Mouse (Mus musculus) intestine, embryonic 14.5 days (tissue): Measurements from ENCODE around the gene Ssr2. TPM values are rescaled to one million over a fixed set of nuclear protein-coding genes. Genes with fewer than 3 reads are reported as not detected.

ENCODE experiments used
- ATAC-seq: fragments of 200-750 bp; cut with Nextera tagmentation; replicated peaks from 2 replicates; pipeline ENCODE4 v1.8.0; 2017; ENCODE audit warnings: low read depth, moderate number of reproducible peaks, moderate TSS enrichment, moderate library complexity; ENCODE audit not compliant: low FRiP score, low TSS enrichment
- DNase-seq: peaks from one replicate; pipeline ENCODE4 v3.0.0-alpha.2; 2018; ENCODE audit warnings: low spot score
- H3K27ac ChIP-seq: fragments of 300-500 bp; sonication (generic); 2 replicates; pipeline ENCODE4 v1.5.1; 2014; ENCODE audit warnings: low read depth, mild to moderate bottlenecking, control low read depth
- H3K27me3 ChIP-seq: fragments of 300-500 bp; sonication (generic); replicated peaks from 2 replicates; pipeline ENCODE4 v1.6.1; 2014; ENCODE audit warnings: low read length, control low read depth; ENCODE audit not compliant: control insufficient read depth, insufficient read depth
- H3K36me3 ChIP-seq: fragments of 300-500 bp; sonication (generic); 2 replicates; pipeline ENCODE4 v1.6.1; 2014; ENCODE audit warnings: low read length, control low read depth; ENCODE audit not compliant: control insufficient read depth, insufficient read depth
- H3K4me1 ChIP-seq: fragments of 300-500 bp; sonication (generic); replicated peaks from 2 replicates; pipeline ENCODE4 v1.6.1; 2014; ENCODE audit warnings: low read length, control low read depth, mixed read lengths; ENCODE audit not compliant: control insufficient read depth, insufficient read depth
- H3K4me2 ChIP-seq: fragments of 300-500 bp; sonication (generic); 2 replicates; pipeline ENCODE4 v1.6.1; 2014; ENCODE audit warnings: low read length
- H3K4me3 ChIP-seq: fragments of 300-500 bp; sonication (generic); 2 replicates; pipeline ENCODE4 v1.5.1; 2014; ENCODE audit warnings: low read depth, low read length, control low read depth, mixed read lengths
- H3K9ac ChIP-seq: fragments of 300-500 bp; sonication (generic); 2 replicates; pipeline ENCODE4 v1.6.1; 2014; ENCODE audit warnings: mild to moderate bottlenecking, low read length
- H3K9me3 ChIP-seq: fragments of 300-500 bp; sonication (generic); 2 replicates; pipeline ENCODE4 v1.6.1; 2016; ENCODE audit warnings: low read length, control low read depth; ENCODE audit not compliant: control insufficient read depth
- WGBS: fragments of 180-500 bp; shearing (Covaris S2); extraction: QIAGEN DNeasy Blood & Tissue Kit; methylation state at CpG from one replicate; pipeline ENCODE4 v1.1.7; 2014; 5-methylcytosine and 5-hydroxymethylcytosine counted together
- polyA plus RNA-seq: library from polyadenylated mRNA; unstranded; fragments of >200 nt; fragmentation: Nextera tagmentation; extraction: Ambion mirVana; gene quantifications from 2 replicates; pipeline ENCODE4 v1.2.1, GENCODE M21; 2014

Gene Ssr2
- polyA plus RNA-seq = 290 and 316 TPM in 2 replicates

DNA sequence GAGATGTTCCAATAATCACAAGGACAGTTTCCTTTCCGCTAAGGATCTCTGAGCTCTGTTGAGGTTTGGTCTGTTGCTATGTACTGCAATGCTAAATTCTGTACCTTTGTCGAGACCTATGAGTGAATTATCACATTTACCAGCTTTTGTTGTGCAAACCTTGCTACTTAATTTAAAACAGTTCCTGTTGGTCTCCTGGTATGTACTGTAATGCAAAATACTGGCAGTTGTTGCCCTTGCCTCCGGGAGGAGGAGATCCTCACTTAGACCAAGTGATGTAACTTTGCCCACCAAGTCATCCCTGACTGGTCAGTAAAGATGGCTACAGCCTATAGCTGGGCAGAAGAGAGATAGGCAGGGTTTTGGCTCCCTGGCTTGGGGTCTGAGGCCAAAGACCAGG lies at the start of gene Ssr2:
TSS of gene Ssr2 (plus strand) at position 337 of the 400 bp plus-strand sequence.
- Histone ChIP-seq H3K27me3 (no peaks in the 10 kb centered on the region), H3K4me2 (no peak within 1 kb of the TSS), H3K9ac (no peak within 1 kb of the TSS), H3K9me3 (no peaks in the 10 kb centered on the region), H3K4me3 (no peak within 1 kb of the TSS), H3K36me3 (no peaks in the 10 kb centered on the region), H3K27ac (no peak within 1 kb of the TSS), H3K4me1 (peaks cover 6% of the 10 kb centered on the region)
- no peak for DNase-seq
- 85% methylated on average over 3 of the region's 3 CpGs for WGBS
- no peak for ATAC-seq

DNA sequence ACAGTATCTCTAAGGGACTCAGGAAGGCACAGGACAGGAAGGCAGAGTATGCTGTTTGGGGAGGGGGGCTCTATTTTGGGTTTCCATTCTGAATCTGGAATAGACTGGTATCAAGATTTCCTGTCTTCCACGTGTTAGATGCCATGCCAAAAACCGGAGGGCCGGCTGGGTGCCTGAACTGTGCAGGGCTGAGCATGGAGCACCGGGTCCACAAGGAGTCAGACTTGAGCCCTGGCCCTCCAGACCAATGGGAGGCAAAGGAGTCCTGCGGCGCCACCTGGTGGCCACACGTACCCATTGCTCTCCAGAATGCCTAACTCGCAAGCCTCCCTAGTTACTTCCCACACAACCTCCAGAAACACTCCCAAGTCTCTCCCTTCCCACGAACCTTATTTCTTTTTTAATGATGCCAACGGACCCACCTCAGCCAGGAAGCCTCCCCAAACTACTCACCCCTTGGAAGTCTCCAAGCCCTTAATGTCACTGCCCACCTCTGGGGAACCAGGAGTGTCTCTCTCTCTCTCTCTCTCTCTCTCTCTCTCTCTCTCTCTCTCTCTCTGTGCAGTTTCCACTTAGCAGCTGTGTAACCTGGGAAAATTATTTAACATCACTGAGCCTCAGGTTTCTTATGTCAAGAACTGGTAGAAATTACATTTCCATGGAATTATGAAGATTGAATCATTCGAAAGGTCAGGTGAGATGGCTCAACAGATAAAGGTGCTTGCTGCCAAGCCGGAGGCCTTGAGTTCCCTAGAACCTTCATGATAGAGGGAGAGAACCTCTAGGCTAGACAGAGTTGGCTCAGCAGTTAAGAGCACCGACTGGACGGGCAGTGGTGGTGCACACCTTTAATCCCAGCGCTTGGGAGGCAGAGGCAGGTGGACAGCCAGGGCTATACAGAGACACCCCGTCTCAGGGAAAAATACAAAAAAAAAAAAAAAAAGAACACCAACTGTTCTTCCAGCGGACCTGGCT lies 49.2 kb upstream of the Ssr2 start:
- peak; percentile 96 for DNase-seq
- H3K27ac ChIP-seq = no peak overlapping the region

DNA sequence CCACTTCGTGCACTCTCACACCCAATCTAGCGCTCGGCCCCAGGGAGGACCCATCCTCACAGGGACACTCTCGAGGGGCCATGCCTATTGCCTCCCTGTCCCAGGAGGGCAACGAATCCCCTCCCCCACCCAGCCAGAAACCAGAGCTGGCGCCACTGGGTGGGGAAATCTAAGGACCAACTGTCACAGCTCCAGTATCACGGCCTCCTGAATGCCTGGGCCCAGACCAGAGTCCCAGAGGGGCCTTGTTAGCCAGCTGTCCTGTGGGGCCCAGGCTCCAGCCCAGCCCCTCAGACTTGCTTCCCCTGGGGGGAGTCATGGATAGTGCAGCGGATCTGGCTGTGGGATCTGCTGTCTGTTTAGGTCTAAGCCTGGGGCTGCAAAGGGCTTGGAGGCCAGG lies 48.1 kb upstream of the Ssr2 start:
- DNase-seq (no peak), ATAC-seq (no peak)
- Histone ChIP-seq H3K4me2 (peak overlapping the region; percentile 3; the same call in 1 of the 2 replicates), H3K36me3 (peaks cover 13% of the 10 kb centered on the region), H3K9ac (0 out of 2 replicates have a peak overlapping the region, but pooled peaks have one; percentile 7), H3K4me1 (peaks cover 40% of the 10 kb centered on the region), H3K27me3 (no peaks in the 10 kb centered on the region), H3K27ac (no peak overlapping the region), H3K4me3 (no peak overlapping the region), H3K9me3 (no peaks in the 10 kb centered on the region)
- 41% methylated on average over 8 of the region's 8 CpGs for WGBS

More for the DNA sequence above, 49.2 kb upstream of the Ssr2 start:
- Histone ChIP-seq H3K4me3 (no peak overlapping the region), H3K4me2 (peak overlapping the region; percentile 23; the same call in 1 of the 2 replicates), H3K4me1 (peaks cover 40% of the 10 kb centered on the region), H3K36me3 (peaks cover 13% of the 10 kb centered on the region), H3K27me3 (no peaks in the 10 kb centered on the region), H3K9me3 (no peaks in the 10 kb centered on the region), H3K9ac (no peak overlapping the region)
- peak; percentile 71 for ATAC-seq
- 32% methylated on average over 17 of the region's 17 CpGs for WGBS

DNA sequence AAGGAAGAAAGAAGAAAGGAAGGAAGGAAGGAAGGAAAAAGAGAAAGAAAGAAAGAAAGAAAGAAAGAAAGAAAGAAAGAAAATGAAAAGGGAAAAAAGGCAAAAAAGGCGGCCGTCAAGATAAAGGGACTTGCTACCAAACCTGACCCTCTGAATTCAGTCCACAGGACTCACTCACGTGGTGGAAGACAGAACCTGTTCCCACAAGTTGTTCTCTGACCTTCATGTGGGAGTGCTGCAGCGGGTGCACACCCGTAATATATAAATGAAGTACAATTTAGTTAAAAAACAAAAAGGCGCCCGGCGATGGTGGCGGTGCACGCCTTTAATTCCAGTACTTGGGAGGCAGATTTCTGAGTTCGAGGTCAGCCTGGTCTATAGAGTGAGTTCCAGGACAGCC lies 47.0 kb upstream of the Ssr2 start:
- H3K36me3 ChIP-seq = peaks cover 13% of the 10 kb centered on the region
- no peak overlapping the region for H3K4me2 ChIP-seq
- no peaks in the 10 kb centered on the region for H3K27me3 ChIP-seq
- ATAC-seq (no peak), DNase-seq (no peak)
- H3K9me3 ChIP-seq = no peaks in the 10 kb centered on the region
- H3K9ac ChIP-seq = no peak overlapping the region
- H3K4me3 ChIP-seq = no peak overlapping the region
- H3K4me1 ChIP-seq = peaks cover 40% of the 10 kb centered on the region
- no peak overlapping the region for H3K27ac ChIP-seq
- 85% methylated on average over 11 of the region's 11 CpGs for WGBS

DNA sequence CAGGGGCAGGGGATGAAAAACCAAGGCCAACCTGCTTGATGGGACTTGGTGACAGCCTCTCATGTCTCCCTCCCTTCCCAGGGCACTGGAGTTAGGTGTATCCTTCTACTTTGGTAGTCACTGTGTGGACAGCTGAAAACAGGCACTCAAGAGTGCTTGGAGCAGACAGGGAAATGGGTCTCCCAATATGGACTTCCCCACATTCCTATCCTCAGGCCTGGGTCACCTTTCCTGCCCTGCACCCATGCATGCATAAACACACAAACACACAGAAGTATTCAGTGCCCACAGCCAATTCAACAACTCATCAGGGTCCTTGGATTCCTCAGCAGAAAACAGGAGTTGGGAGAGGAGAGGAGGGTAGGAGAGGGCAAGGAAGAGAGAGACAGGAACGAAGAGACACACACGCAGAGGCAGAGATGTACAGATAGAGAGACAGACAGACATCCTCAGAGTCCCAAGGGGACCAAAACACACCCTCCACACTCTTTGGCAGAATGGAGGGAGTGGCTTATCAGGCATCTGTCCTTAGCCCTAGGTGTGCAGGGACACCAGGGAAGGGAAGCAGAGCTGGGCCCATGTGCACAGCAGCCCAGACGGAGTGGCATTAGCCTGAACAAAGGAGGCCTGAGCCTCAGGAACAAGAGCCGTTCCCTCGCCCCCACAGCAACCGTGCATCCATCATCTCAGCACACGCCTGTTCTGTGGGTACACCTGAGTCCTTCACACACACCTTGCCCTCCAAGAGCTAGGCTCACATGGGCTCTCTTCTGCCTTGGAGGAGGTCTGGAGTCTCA lies 46.3 kb upstream of the Ssr2 start:
- peak overlapping the region; percentile 97 for H3K4me3 ChIP-seq
- peaks cover 11% of the 10 kb centered on the region for H3K36me3 ChIP-seq
- peak overlapping the region; percentile 97; the same call in 1 of the 2 replicates for H3K27ac ChIP-seq
- peaks cover 48% of the 10 kb centered on the region for H3K4me1 ChIP-seq
- H3K9me3 ChIP-seq = no peaks in the 10 kb centered on the region
- DNase-seq = no peak
- WGBS = 33% methylated on average over 7 of the region's 7 CpGs
- no peak for ATAC-seq
- no peaks in the 10 kb centered on the region for H3K27me3 ChIP-seq
- H3K9ac ChIP-seq = peak overlapping the region; percentile 96
- peak overlapping the region; percentile 96 for H3K4me2 ChIP-seq

DNA sequence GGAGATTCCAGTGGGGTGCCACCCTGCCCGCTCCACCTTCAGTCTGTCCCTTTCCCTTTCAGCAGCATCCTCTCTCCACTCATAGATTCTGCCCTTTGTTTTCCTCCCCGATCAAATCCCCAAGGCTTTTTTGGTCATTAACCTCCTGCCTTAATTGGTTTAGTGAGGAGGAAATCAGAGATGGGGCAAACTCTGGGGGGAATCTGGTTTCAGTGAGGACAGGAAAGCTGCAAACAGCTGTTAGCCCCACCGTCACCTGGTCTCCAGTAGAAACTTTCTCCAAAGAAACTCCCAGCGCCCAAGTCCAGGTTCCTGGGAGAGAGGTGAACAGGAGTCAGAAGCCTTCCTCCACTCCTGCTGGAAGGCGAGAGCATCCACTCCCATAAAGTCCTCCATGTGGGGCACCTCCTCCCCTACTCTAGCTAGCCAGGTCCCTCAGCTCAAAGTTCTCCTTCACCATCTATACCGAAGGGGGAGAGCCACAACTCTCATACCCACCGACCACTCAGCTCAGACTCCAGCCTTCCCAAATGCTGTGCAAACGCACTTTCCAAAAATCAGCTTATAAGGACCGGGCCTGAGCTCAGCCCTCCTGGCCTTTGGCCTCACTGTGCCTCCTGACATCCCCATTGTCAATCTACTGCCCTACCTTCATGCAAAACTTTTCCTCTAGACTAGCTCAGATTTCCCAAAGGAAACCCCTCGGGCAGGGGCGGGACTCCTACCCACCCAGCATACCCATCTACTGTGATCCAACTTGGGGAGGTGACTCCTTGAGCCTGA lies 45.4 kb upstream of the Ssr2 start:
- Histone ChIP-seq H3K4me1 (peaks cover 56% of the 10 kb centered on the region), H3K27me3 (no peaks in the 10 kb centered on the region), H3K36me3 (peaks cover 6% of the 10 kb centered on the region), H3K9me3 (no peaks in the 10 kb centered on the region), H3K4me2 (peak overlapping the region; percentile 96), H3K27ac (peak overlapping the region; percentile 97), H3K9ac (peak overlapping the region; percentile 96), H3K4me3 (peak overlapping the region; percentile 97)
- WGBS = 13% methylated on average over 11 of the region's 11 CpGs
- no peak for DNase-seq
- no peak for ATAC-seq

DNA sequence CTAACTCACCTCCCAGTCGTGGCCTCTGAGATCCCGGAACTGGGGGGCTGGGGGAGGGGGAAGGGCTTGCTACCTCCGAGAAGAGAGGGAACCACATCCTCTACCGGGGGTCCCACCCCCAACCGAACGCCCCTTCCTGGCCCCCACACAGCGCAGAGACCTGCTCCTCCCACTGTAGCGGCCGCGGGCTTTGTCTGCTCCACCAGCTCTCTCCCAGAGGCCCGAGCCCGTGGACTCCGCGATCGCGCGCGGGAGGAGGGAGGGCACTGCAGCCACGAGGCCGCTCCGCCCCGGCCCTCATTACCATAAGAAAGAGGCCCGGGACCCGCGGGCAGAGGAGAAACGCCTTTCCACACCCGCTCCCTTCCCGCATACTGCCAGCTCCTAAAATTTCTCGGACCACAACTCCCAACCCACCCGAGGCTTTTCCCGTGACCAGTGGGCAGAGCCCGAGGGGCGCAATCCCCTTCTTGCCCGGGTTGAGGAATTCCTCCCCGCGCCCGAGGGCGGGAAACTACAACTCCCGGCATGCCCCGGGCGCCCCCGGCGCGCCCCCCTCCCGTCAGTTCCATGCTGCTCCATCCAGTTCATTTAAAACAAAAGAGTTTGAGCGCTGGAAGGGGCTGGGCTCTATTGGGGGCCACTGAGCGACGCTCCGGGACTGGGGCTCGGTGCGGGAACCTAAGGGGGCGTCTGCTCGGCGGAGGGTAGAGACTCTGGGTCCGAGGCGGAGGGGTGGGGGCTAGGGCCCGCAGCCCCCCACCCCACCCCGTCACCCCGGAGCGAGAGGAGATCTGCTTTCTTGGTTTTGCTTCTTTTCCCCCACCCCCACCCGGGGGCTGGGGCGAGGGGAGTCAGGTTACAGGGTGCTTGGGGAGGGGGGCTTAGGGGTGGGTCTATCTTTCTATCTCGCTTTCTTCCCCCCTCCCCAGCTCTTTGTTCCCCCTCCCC lies 44.1 kb upstream of the Ssr2 start:
- Histone ChIP-seq H3K9me3 (no peaks in the 10 kb centered on the region), H3K36me3 (peaks cover 16% of the 10 kb centered on the region), H3K27ac (peak overlapping the region; percentile 97), H3K4me2 (peak overlapping the region; percentile 96), H3K9ac (peak overlapping the region; percentile 96), H3K4me1 (peaks cover 60% of the 10 kb centered on the region), H3K27me3 (no peaks in the 10 kb centered on the region), H3K4me3 (peak overlapping the region; percentile 97)
- peak; percentile 81 for ATAC-seq
- WGBS = under 1% methylated on average over 59 of the region's 63 CpGs
- peak; percentile 97 for DNase-seq
